Mouse (Mus musculus) heart, embryonic 10.5 days (tissue): ENCODE results near the gene Angptl1. TPM values are rescaled to one million over a fixed set of nuclear protein-coding genes. Genes with fewer than 3 reads are reported as not detected.

ENCODE experiments used
- DNase-seq: peaks from one replicate; pipeline ENCODE4 v3.0.0-alpha.2; 2017; ENCODE audit warnings: low spot score
- H3K27ac ChIP-seq: fragments of 300-500 bp; sonication (generic); 2 replicates; pipeline ENCODE4 v1.5.1; 2016; ENCODE audit warnings: mild to moderate bottlenecking
- H3K27me3 ChIP-seq: fragments of 300-500 bp; sonication (generic); 2 replicates; pipeline ENCODE4 v1.6.1; 2016; ENCODE audit warnings: mild to moderate bottlenecking; ENCODE audit not compliant: poor library complexity, insufficient read depth, severe bottlenecking
- H3K36me3 ChIP-seq: fragments of 300-500 bp; sonication (generic); 2 replicates; pipeline ENCODE4 v1.6.1; 2016; ENCODE audit warnings: mild to moderate bottlenecking, moderate library complexity
- H3K4me1 ChIP-seq: fragments of 300-500 bp; sonication (generic); 2 replicates; pipeline ENCODE4 v1.6.1; 2016; ENCODE audit warnings: mild to moderate bottlenecking
- H3K4me3 ChIP-seq: fragments of 300-500 bp; sonication (generic); 2 replicates; pipeline ENCODE4 v1.5.1; 2016; ENCODE audit warnings: mild to moderate bottlenecking, moderate library complexity
- H3K9me3 ChIP-seq: fragments of 300-500 bp; sonication (generic); 2 replicates; pipeline ENCODE4 v1.6.1; 2016; ENCODE audit warnings: mild to moderate bottlenecking, moderate library complexity
- WGBS: fragments of 180-500 bp; shearing (Covaris S2); methylation state at CpG from one replicate; pipeline ENCODE4 v1.1.7; 2016; 5-methylcytosine and 5-hydroxymethylcytosine counted together
- polyA plus RNA-seq: library from polyadenylated mRNA; unstranded; fragments of >200 nt; fragmentation: Nextera tagmentation; extraction: Ambion mirVana; gene quantifications from 2 replicates; pipeline ENCODE4 v1.2.1, GENCODE M21; 2016

Gene Angptl1
- polyA plus RNA-seq, 1 experiment from 2014 or later = 1.9 TPM

DNA sequence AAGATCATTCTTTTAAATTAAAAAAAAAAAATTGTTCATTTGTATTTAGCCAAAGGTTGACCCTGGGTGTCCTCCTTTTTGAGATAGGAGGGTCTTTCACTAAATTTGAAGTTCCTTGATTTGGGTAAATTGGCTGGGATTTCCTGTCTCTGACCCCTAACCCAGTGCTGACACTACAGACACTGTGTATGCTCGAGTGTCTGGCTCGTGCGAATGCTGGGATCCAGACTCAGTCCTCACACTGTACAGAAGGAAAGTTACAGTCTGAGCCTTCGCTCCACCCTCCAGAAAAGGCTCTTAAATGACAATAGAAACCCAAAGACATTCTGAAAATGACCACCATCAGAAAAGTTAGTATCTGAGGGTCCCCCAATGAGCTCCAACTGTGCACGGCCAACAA is 14.5 kb downstream of the Angptl1 start:
- H3K4me1 ChIP-seq = peaks cover 9% of the 10 kb centered on the region
- peak overlapping the region; percentile 22; the same call in 1 of the 2 replicates for H3K27ac ChIP-seq
- H3K27me3 ChIP-seq = no peaks in the 10 kb centered on the region
- no peaks in the 10 kb centered on the region for H3K36me3 ChIP-seq
- WGBS = 79% methylated on average over 5 of the region's 5 CpGs
- no peak for DNase-seq
- H3K9me3 ChIP-seq = no peaks in the 10 kb centered on the region
- H3K4me3 ChIP-seq = no peak overlapping the region

DNA sequence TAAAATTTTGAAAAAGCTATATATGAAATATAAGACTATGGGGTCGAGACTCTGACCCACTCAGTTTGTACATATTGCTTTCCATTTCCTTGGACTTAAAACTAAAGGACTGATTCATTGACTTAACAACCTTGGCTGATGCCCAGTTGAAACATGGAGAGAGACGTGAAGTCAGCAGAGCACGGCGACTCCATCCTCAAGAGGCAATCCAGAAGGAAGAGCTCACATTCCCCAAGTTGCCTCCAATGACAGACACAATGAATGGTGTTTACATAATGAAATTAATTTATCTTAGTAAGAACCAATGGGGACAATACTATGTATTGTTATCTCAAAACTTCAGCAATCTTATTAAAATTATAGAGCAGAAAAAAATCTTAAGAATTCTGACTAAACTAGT is 16.2 kb downstream of the Angptl1 start:
- Histone ChIP-seq H3K36me3 (no peaks in the 10 kb centered on the region), H3K27ac (no peak overlapping the region), H3K27me3 (no peaks in the 10 kb centered on the region), H3K4me1 (peaks cover 9% of the 10 kb centered on the region), H3K4me3 (no peak overlapping the region), H3K9me3 (no peaks in the 10 kb centered on the region)
- no peak for DNase-seq
- 94% methylated on average over 4 of the region's 4 CpGs for WGBS

GRCm38 (mm10) chr1:156856666-156857065 is 18.3 kb downstream of the Angptl1 start:
- no peak for DNase-seq
- no peak overlapping the region for H3K27ac ChIP-seq
- WGBS = 88% methylated on average over 2 of the region's 2 CpGs

GRCm38 (mm10) chr1:156859156-156859555 is 20.8 kb downstream of the Angptl1 start:
- H3K9me3 ChIP-seq = no peaks in the 10 kb centered on the region
- H3K4me3 ChIP-seq = no peak overlapping the region

More at GRCm38 (mm10) chr1:156856666-156857065, 18.3 kb downstream of the Angptl1 start:
- H3K9me3 ChIP-seq = no peaks in the 10 kb centered on the region
- no peaks in the 10 kb centered on the region for H3K27me3 ChIP-seq
- no peak overlapping the region for H3K4me3 ChIP-seq
- H3K36me3 ChIP-seq = no peaks in the 10 kb centered on the region
- H3K4me1 ChIP-seq = peaks cover 9% of the 10 kb centered on the region

GRCm38 (mm10) chr1:156859711-156860250 is 21.4 kb downstream of the Angptl1 start:
- Histone ChIP-seq H3K36me3 (no peaks in the 10 kb centered on the region), H3K4me1 (peaks cover 9% of the 10 kb centered on the region; the same call in 1 of the 2 replicates), H3K9me3 (no peaks in the 10 kb centered on the region), H3K27me3 (no peaks in the 10 kb centered on the region), H3K4me3 (no peak overlapping the region), H3K27ac (no peak overlapping the region)
- DNase-seq = no peak
- 84% methylated on average over 2 of the region's 2 CpGs for WGBS

More at GRCm38 (mm10) chr1:156859156-156859555, 20.8 kb downstream of the Angptl1 start:
- Histone ChIP-seq H3K27ac (no peak overlapping the region), H3K4me1 (peaks cover 6% of the 10 kb centered on the region; the same call in 1 of the 2 replicates), H3K27me3 (no peaks in the 10 kb centered on the region), H3K36me3 (no peaks in the 10 kb centered on the region)
- 93% methylated on average over 2 of the region's 2 CpGs for WGBS
- no peak for DNase-seq

- peaks cover 9% of the 10 kb centered on the region; the same call in 1 of the 2 replicates for H3K4me1 ChIP-seq
- H3K4me3 ChIP-seq = no peak overlapping the region
- 86% methylated on average over 8 of the region's 8 CpGs for WGBS
- H3K36me3 ChIP-seq = no peaks in the 10 kb centered on the region
- no peaks in the 10 kb centered on the region for H3K27me3 ChIP-seq
- H3K9me3 ChIP-seq = no peaks in the 10 kb centered on the region
- H3K27ac ChIP-seq = no peak overlapping the region
- DNase-seq = no peak
Measured at GRCm38 (mm10) chr1:156860266-156860665, 21.9 kb downstream of the Angptl1 start.

DNA sequence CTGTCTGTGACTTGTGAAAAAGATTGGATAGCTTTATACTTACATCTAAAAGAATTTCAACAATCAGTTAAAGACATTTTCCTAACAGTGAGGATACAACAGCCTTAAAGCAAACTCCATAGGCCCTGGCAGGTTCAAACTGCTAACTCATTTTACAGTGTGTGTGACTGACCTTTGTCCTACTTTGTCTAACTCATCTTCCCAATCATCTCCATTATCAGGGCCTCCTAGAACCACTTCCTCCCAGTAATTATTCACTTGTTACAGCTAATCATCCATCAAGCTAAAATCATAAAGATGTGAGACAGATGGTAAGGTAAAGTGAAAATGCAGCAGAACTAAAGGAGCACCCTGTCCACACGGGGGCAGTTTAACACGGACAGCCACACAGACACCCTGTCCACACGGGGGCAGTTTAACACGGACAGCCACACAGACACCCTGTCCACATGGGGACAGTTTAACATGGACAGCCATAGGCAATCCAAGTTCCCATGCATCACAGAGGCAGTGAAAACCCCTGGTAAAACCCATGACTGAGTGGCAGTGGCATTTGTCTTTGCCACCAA is 23.2 kb downstream of the Angptl1 start:
- Histone ChIP-seq H3K4me1 (peaks cover 12% of the 10 kb centered on the region; the same call in 1 of the 2 replicates), H3K9me3 (no peaks in the 10 kb centered on the region), H3K4me3 (no peak overlapping the region), H3K27ac (no peak overlapping the region), H3K36me3 (no peaks in the 10 kb centered on the region), H3K27me3 (no peaks in the 10 kb centered on the region)
- WGBS = 50% methylated on average over 4 of the region's 4 CpGs
- no peak for DNase-seq

DNA sequence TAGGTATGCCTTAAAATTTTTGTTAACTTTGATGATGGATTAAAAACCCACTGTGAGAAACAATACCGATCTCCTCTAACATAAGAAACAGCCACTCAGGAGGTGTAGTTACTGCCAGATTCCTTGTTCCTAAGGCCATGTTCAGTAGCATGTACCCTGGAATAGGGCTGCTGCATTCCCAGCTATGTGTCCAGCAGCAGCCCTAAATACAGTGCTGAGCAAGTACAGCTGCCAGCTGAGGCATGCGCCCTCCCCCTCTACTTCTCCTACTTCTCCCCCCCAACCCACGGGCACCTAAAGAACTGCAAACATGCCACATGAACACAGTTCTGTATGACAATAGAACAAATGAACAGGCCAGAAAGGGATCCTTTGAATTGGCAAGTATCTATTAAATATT is 25.4 kb downstream of the Angptl1 start:
- H3K27ac ChIP-seq = no peak overlapping the region
- WGBS = 75% methylated on average over 3 of the region's 3 CpGs
- no peaks in the 10 kb centered on the region for H3K9me3 ChIP-seq
- H3K4me1 ChIP-seq = peaks cover 21% of the 10 kb centered on the region
- H3K27me3 ChIP-seq = no peaks in the 10 kb centered on the region
- DNase-seq = no peak
- no peaks in the 10 kb centered on the region for H3K36me3 ChIP-seq
- H3K4me3 ChIP-seq = no peak overlapping the region

GRCm38 (mm10) chr1:156864240-156864639 is 25.9 kb downstream of the Angptl1 start:
- WGBS = 64% methylated on average over 3 of the region's 3 CpGs
- no peak for DNase-seq
- Histone ChIP-seq H3K27me3 (no peaks in the 10 kb centered on the region), H3K4me1 (peaks cover 21% of the 10 kb centered on the region), H3K36me3 (no peaks in the 10 kb centered on the region), H3K9me3 (no peaks in the 10 kb centered on the region), H3K4me3 (no peak overlapping the region), H3K27ac (0 out of 2 replicates have a peak overlapping the region, but pooled peaks have one; percentile 16)

- DNase-seq = no peak
- Histone ChIP-seq H3K9me3 (no peaks in the 10 kb centered on the region), H3K4me1 (peaks cover 13% of the 10 kb centered on the region), H3K27ac (no peak overlapping the region), H3K27me3 (no peaks in the 10 kb centered on the region), H3K36me3 (peaks cover 4% of the 10 kb centered on the region; the same call in 1 of the 2 replicates), H3K4me3 (no peak overlapping the region)
- WGBS = 81% methylated on average over 5 of the region's 5 CpGs
Measured at GRCm38 (mm10) chr1:156870028-156870427, 31.7 kb downstream of the Angptl1 start.

GRCm38 (mm10) chr1:156870616-156871015 is 32.3 kb downstream of the Angptl1 start:
- no peak for DNase-seq
- H3K27me3 ChIP-seq = no peaks in the 10 kb centered on the region
- H3K36me3 ChIP-seq = peaks cover 4% of the 10 kb centered on the region; the same call in 1 of the 2 replicates
- WGBS = 69% methylated on average over 4 of the region's 4 CpGs
- H3K9me3 ChIP-seq = no peaks in the 10 kb centered on the region
- H3K4me1 ChIP-seq = peaks cover 12% of the 10 kb centered on the region
- H3K4me3 ChIP-seq = no peak overlapping the region
- no peak overlapping the region for H3K27ac ChIP-seq

- Histone ChIP-seq H3K27ac (no peak overlapping the region), H3K9me3 (no peaks in the 10 kb centered on the region), H3K4me3 (no peak overlapping the region), H3K4me1 (no peaks in the 10 kb centered on the region), H3K27me3 (no peaks in the 10 kb centered on the region), H3K36me3 (peaks cover 40% of the 10 kb centered on the region)
- DNase-seq = no peak
- WGBS = 85% methylated on average over 2 of the region's 2 CpGs
Measured at GRCm38 (mm10) chr1:156884782-156885181, 46.4 kb downstream of the Angptl1 start.

- peaks cover 43% of the 10 kb centered on the region for H3K36me3 ChIP-seq
- WGBS = 85% methylated on average over 2 of the region's 2 CpGs
- H3K4me3 ChIP-seq = no peak overlapping the region
- no peaks in the 10 kb centered on the region for H3K27me3 ChIP-seq
- no peaks in the 10 kb centered on the region for H3K4me1 ChIP-seq
- no peaks in the 10 kb centered on the region for H3K9me3 ChIP-seq
- H3K27ac ChIP-seq = no peak overlapping the region
- DNase-seq = no peak
Measured at GRCm38 (mm10) chr1:156885879-156886278, 47.5 kb downstream of the Angptl1 start.
